Mouse (Mus musculus) adipocyte (in vitro differentiated cells): ENCODE data around the gene Krt33b.

ENCODE experiments used
- DNase-seq: peaks from one replicate; pipeline ENCODE4 v3.0.0-alpha.2; 2016; ENCODE audit warnings: low spot score

Krt33b gene

DNA sequence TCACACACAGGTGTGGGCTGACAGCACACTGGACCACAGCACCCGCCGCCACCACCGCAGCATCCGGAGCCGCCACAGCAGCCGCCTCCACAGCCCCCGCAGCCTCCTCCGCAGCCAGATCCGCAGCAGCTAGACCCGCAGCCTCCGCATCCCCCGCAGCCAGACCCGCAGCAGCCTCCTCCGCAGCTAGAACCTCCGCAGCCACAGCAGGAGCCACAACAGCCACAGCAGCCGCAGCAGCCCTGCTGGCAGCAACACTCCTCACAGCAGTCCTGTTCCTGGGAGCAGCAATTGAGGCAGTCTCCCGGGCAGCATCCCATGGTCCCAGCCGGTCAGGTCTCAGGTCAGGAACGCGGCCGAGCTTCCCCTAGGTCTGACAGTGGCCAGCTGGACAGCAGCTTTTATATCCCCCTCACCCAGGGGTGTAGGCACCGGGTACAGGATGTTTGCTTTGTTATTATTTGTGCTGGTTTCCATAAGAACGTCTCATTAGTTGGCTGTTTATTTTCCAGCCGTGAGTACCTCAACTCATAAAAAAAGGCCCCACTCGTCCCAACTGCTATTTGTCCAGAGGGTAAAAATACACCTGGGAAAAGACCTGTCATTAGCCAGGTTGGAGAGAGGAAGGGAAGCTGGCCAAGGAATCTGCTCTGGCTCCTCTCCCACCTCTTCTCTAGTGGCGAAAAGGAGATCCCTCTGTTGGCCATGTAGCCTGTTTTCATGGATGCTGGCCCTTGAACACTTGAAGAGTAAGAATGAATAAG is 35.9 kb downstream of the Krt33b start, which contains the start of gene Krtap17-1:
Gene Krtap17-1 (minus strand): TSS at position 375 of the 764 bp plus-strand sequence.
- no peak for DNase-seq

GRCm38 (mm10) chr11:99990571-99990970 is 39.1 kb downstream of the Krt33b start:
- DNase-seq = no peak

- no peak for DNase-seq
These were observed 39.7 kb downstream of the Krt33b start for GRCm38 (mm10) chr11:99989881-99990405.

DNA sequence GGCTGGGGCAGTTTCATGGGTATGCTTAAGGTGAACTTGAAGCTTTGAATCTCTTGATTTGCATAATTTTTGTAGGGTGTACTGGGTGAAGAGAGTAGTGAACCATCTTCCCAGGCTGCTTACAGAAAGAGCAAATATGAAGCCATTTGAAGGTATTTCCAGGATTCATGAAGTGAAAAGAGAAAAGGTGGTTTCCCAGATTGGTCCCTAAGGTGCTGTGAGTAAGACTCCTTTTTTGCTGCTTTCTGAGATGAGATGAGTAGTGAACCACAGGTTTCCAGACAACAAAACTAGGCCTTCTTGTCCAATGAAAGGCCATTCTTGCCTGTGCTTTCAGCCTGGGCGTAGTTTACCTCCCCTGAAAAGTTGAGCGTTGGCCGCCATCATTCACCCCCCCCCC is 41.1 kb downstream of the Krt33b start:
- DNase-seq = no peak

- DNase-seq = no peak
These were observed 43.5 kb downstream of the Krt33b start, which contains the start of gene Krtap16-1 for GRCm38 (mm10) chr11:99986180-99986647. TSS of gene Krtap16-1 (minus strand) at chr11:99986597.

- no peak for DNase-seq
These were observed 44.2 kb downstream of the Krt33b start for GRCm38 (mm10) chr11:99985291-99986092.

DNA sequence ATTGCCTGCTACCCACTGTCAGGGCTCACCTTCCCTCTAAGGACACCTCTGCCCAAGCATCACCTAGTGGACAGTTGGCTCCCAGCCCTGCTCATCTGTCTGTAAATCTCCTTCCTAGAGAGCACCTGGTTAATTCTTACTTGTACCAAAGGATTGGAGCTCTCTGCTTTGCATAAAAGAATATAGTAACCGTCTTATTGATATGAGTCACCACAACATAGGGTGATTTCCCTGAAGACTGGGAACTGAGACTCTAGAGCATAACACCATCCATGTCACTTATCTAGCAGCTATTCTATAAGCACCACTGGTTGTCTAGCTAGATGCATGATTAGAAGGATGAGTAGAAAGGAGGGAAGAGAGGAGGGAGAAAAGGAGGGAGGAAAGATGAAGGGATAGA is 46.2 kb downstream of the Krt33b start:
- DNase-seq = no peak

DNA sequence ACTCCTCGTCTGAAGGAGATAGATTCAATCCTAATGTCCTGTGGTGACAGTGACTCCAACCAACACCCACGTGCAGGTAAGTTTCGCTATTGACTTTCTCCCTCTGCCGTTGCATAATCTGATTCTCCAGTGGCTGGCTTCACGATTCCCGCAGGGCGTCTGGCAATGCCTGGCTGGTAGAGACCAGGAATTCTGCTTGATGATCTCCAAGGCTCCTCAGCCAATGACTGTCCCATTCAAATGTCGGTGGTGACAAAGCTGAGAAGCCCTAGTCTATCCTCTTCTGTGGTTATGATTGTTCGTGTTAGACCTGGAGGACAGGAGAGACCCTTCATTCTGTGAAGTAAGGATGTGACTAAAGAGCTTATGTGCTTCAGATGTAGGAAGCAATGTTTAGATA is 46.9 kb downstream of the Krt33b start:
- no peak for DNase-seq

DNA sequence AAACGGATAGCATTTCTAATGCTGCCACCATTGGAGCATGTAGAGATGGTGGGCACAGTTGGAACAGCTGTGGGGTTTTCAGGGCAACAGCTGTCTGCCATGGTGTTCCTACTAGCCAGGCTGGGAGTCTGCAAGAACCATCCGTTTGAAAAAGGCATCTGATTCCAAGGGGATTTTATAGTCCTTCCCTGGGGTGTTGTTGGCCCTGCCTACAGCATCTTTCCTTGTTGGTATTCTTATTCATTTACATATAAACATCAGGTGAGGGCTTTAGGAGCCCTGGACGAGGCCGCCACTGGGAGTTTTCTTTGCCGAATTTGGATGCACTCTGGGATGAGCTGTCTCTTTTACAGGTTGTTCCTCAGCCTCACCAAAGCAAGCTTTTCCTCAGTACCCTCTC is 50.7 kb downstream of the Krt33b start, which contains the start of gene Krtap29-1:
Gene Krtap29-1 (minus strand): TSS at position 101 of the 400 bp plus-strand sequence.
- DNase-seq = no peak
